Mouse (Mus musculus): ENCODE results near the gene Cass4.

Cass4 gene

GRCm38 (mm10) chr2:172441176-172441575 is 47.6 kb downstream of the Cass4 start:
- no peak for DNase-seq

GRCm38 (mm10) chr2:172445617-172446016 is 52.0 kb downstream of the Cass4 start:
- no peak for DNase-seq

GRCm38 (mm10) chr2:172447317-172447716 is 53.7 kb downstream of the Cass4 start:
- no peak for DNase-seq

GRCm38 (mm10) chr2:172448329-172448728 is 54.7 kb downstream of the Cass4 start:
- no peak for DNase-seq

GRCm38 (mm10) chr2:172450640-172451039 is 57.0 kb downstream of the Cass4 start:
- DNase-seq = peak in 1 of 2 experiments; percentile 59

GRCm38 (mm10) chr2:172452031-172452430 is 58.4 kb downstream of the Cass4 start:
- no peak for DNase-seq

- DNase-seq = no peak
These were observed 58.9 kb downstream of the Cass4 start for GRCm38 (mm10) chr2:172452458-172452857.

- DNase-seq = no peak
These were observed 64.9 kb downstream of the Cass4 start, which contains the start of gene Gcnt7 for GRCm38 (mm10) chr2:172458496-172458895. TSS of gene Gcnt7 (minus strand) at chr2:172458596.

- no peak for DNase-seq
These were observed 67.1 kb downstream of the Cass4 start for GRCm38 (mm10) chr2:172460647-172461046.

- DNase-seq = no peak
These were observed 69.2 kb downstream of the Cass4 start for GRCm38 (mm10) chr2:172462813-172463212.

- no peak for DNase-seq
These were observed 73.0 kb downstream of the Cass4 start for GRCm38 (mm10) chr2:172466427-172467132.

- DNase-seq = no peak
These were observed 73.6 kb downstream of the Cass4 start for GRCm38 (mm10) chr2:172467206-172467605.

- DNase-seq = no peak
These were observed 74.8 kb downstream of the Cass4 start for GRCm38 (mm10) chr2:172468346-172468819.

- DNase-seq = no peak
These were observed 78.7 kb downstream of the Cass4 start, which contains the start of gene Fam209 for GRCm38 (mm10) chr2:172472318-172472717. TSS of gene Fam209 (plus strand) at chr2:172472520.

- no peak for DNase-seq
These were observed 80.0 kb downstream of the Cass4 start for GRCm38 (mm10) chr2:172473591-172473990.

- peak in 1 of 2 experiments; percentile 29 for DNase-seq
These were observed 81.4 kb downstream of the Cass4 start for GRCm38 (mm10) chr2:172474970-172475369.

- no peak for DNase-seq
These were observed 83.2 kb downstream of the Cass4 start for GRCm38 (mm10) chr2:172476707-172477260.

GRCm38 (mm10) chr2:172477350-172477749 is 83.8 kb downstream of the Cass4 start:
- DNase-seq = no peak

- no peak for DNase-seq
These were observed 84.3 kb downstream of the Cass4 start for GRCm38 (mm10) chr2:172477860-172478259.

- DNase-seq = peak in 1 of 2 experiments; percentile 22
These were observed 86.7 kb downstream of the Cass4 start for GRCm38 (mm10) chr2:172480296-172480695.

GRCm38 (mm10) chr2:172481654-172482385 is 88.2 kb downstream of the Cass4 start:
- peak; percentile 30 to 45 for DNase-seq

Measured in thymus, adult 18-20 months (tissue).